Mouse (Mus musculus) C2C12 (cell line): Measurements from ENCODE around the gene Aff1. TPM values are rescaled to one million over a fixed set of nuclear protein-coding genes. Genes with fewer than 3 reads are reported as not detected.

Experiments used
- H3K27me3 ChIP-seq: one replicate; pipeline ENCODE4 v1.6.1; 2011; ENCODE audit not compliant: control insufficient read depth, insufficient read depth, insufficient read length
- H3K36me3 ChIP-seq: one replicate; pipeline ENCODE4 v1.6.1; 2011; ENCODE audit not compliant: control insufficient read depth, insufficient read depth
- H3K4me3 ChIP-seq: one replicate; pipeline ENCODE4 v1.5.1; 2011; ENCODE audit warnings: mild to moderate bottlenecking, control low read depth; ENCODE audit not compliant: poor library complexity, insufficient read depth, severe bottlenecking
- H3K79me2 ChIP-seq: one replicate; pipeline ENCODE4 v1.6.1; 2011; ENCODE audit not compliant: control insufficient read depth, insufficient read depth
- H3K79me3 ChIP-seq: one replicate; pipeline ENCODE4 v1.6.1; 2011; ENCODE audit warnings: low read depth, control low read depth
- H3ac ChIP-seq: one replicate; pipeline ENCODE3; 2011; ENCODE audit warnings: low read depth; ENCODE audit not compliant: control insufficient read depth, insufficient read length
- CEBPB ChIP-seq: IDR thresholded peaks from one replicate; pipeline ENCODE4 v1.6.1; 2011; ENCODE audit warnings: low read depth, mild to moderate bottlenecking, control low read depth, moderate library complexity
- CTCF ChIP-seq: IDR thresholded peaks from one replicate; pipeline ENCODE4 v1.5.1; 2011; ENCODE audit not compliant: control insufficient read depth, insufficient read depth, insufficient read length
- FOSL1 ChIP-seq: IDR thresholded peaks from one replicate; pipeline ENCODE4 v1.8.0; 2011; ENCODE audit warnings: mild to moderate bottlenecking, low read length; ENCODE audit not compliant: poor library complexity, insufficient read depth, severe bottlenecking
- MAX ChIP-seq: IDR thresholded peaks from one replicate; pipeline ENCODE4 v1.6.1; 2011; ENCODE audit warnings: mild to moderate bottlenecking, control low read depth
- MYOD1 ChIP-seq: IDR thresholded peaks from one replicate; pipeline ENCODE4 v1.6.1; 2011; ENCODE audit warnings: low read depth; ENCODE audit not compliant: control insufficient read depth, insufficient read length
- MYOG ChIP-seq: IDR thresholded peaks from one replicate; pipeline ENCODE4 v1.6.1; 2011; ENCODE audit not compliant: control insufficient read depth, insufficient read length; ENCODE audit errors: extremely low read depth
- USF1 ChIP-seq: IDR thresholded peaks from one replicate; pipeline ENCODE4 v1.6.1; 2011; ENCODE audit warnings: low read depth, mild to moderate bottlenecking, control low read depth, moderate library complexity
- polyA plus RNA-seq: library from polyadenylated mRNA; unstranded; fragments of >200 nt; fragmentation: generic; extraction: Trizol; gene quantifications from one replicate; pipeline ENCODE4 v1.2.1, GENCODE M21; 2012; ENCODE audit warnings: missing spikeins

The Aff1 gene
- polyA plus RNA-seq, 1 experiment, result 10.0 TPM

- no peak overlapping the region for H3K4me3 ChIP-seq
- no peaks in the 10 kb centered on the region for H3K27me3 ChIP-seq
- peaks cover 8% of the 10 kb centered on the region for H3K79me3 ChIP-seq
- H3ac ChIP-seq, result no peak overlapping the region
- peaks cover 63% of the 10 kb centered on the region for H3K36me3 ChIP-seq
- H3K79me2 ChIP-seq, result peaks cover 72% of the 10 kb centered on the region
- TF ChIP-seq USF1, result no peak
- TF ChIP-seq CEBPB, result no peak
- TF ChIP-seq FOSL1, result no peak
- no peak for TF ChIP-seq MAX
- no peak for TF ChIP-seq MYOD1
- no peak for TF ChIP-seq CTCF
- no peak for TF ChIP-seq MYOG
Observed at GRCm38 (mm10) chr5:103788476-103788875, 96.3 kb downstream of the Aff1 start.

DNA sequence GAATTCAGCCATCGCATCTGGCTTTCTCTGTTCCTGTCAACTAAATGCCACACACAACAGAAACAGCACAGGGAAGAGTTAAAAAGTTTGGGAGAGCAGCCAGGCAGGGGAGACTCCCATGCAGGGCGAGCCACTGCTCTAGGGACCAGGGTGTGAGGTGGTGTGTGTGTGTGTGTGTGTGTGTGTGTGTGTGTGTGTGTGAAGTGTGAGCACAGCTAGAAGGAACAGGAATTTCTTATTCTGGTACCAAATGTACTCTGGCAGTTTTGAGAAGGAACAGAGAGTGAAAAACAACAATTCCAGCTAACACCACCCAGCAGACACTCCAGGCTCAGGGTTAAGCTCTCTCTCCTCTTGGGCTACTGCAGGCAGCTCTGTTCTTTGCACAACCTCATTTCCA lies 96.8 kb downstream of the Aff1 start:
- no peaks in the 10 kb centered on the region for H3K27me3 ChIP-seq
- H3K36me3 ChIP-seq, result peaks cover 62% of the 10 kb centered on the region
- peaks cover 11% of the 10 kb centered on the region for H3K79me3 ChIP-seq
- no peak overlapping the region for H3ac ChIP-seq
- no peak overlapping the region for H3K4me3 ChIP-seq
- no peak for TF ChIP-seq FOSL1
- no peak for TF ChIP-seq MYOD1
- no peak for TF ChIP-seq CEBPB
- peaks cover 72% of the 10 kb centered on the region for H3K79me2 ChIP-seq

DNA sequence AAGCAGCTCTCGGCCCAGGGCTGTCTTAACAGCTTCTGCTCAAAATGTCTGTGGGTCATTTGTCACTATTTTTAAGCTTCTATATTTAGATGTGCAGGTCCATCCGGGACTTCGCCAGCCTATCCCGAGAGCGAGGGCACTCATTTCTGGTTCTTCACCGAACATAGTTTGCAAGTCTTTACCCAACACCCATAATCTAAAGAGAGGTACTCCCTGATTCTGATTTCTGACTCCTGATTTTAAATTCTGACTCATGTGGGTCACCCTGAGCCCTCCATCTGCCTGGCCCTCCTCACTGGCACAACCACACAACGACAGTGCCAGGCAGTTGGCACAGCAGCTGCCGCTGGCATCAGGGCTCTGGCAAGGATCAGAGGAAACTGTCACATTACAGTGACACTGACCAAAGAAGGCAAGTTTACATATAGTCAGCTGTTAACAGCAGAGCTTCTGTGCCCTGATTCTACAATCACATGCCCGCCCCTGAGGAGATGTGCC lies 97.5 kb downstream of the Aff1 start:
- TF ChIP-seq CEBPB (no peak), MYOG (no peak), FOSL1 (no peak), MAX (no peak), CTCF (no peak), USF1 (no peak), MYOD1 (no peak)
- H3K27me3 ChIP-seq, result no peaks in the 10 kb centered on the region
- H3ac ChIP-seq, result no peak overlapping the region
- H3K79me2 ChIP-seq, result peaks cover 70% of the 10 kb centered on the region
- peaks cover 11% of the 10 kb centered on the region for H3K79me3 ChIP-seq
- peaks cover 57% of the 10 kb centered on the region for H3K36me3 ChIP-seq
- no peak overlapping the region for H3K4me3 ChIP-seq

- H3K36me3 ChIP-seq, result peaks cover 48% of the 10 kb centered on the region
- no peak overlapping the region for H3K4me3 ChIP-seq
- H3K79me2 ChIP-seq, result peaks cover 79% of the 10 kb centered on the region
- H3ac ChIP-seq, result no peak overlapping the region
- H3K27me3 ChIP-seq, result no peaks in the 10 kb centered on the region
- peaks cover 20% of the 10 kb centered on the region for H3K79me3 ChIP-seq
- TF ChIP-seq CEBPB, result no peak
Observed at GRCm38 (mm10) chr5:103791741-103792140, 99.6 kb downstream of the Aff1 start.

DNA sequence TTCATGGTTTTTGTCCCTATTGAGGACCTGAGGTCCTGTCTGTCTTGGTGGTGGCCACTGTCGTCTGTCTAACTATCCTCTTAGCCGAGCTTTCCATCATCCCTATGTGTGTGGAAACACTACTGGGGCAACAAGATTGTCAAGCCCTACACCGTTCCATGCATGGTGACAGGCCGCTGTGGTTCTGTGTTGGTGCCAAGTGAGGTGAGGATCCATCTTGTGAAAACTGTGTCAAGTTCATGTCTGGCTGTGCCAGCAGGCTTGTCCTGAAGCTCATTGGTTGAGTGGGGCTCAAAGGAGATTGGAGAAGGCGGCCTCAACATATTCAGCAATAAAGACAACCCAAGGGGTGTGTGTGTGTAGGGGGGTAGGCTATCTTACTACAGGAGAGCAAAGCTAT lies 102.9 kb downstream of the Aff1 start:
- H3ac ChIP-seq, result no peak overlapping the region
- TF ChIP-seq CEBPB (no peak), USF1 (no peak), MYOG (no peak), CTCF (no peak), FOSL1 (no peak), MYOD1 (no peak), MAX (no peak)
- peaks cover 83% of the 10 kb centered on the region for H3K79me2 ChIP-seq
- H3K79me3 ChIP-seq, result peaks cover 20% of the 10 kb centered on the region
- no peak overlapping the region for H3K4me3 ChIP-seq
- no peaks in the 10 kb centered on the region for H3K27me3 ChIP-seq
- H3K36me3 ChIP-seq, result peaks cover 36% of the 10 kb centered on the region

DNA sequence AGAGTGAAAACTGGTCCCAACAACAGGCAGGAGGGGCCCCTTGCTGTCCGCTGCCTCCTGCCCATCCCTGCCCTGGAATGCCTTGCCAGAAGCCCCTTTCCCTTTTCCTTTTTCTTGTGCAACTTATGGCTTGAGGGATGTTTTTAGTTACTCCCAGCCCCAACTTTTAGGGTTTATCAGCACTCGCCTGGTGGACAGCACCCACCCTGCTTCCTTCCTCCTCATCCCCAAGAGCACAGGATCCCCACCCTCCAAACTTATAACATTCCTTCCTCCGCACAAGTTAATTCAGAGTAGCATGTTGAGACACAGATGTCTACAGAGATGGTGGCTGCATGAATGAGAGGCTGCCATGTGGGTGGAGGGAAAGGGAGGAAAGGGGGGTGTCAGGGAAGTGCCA lies 103.9 kb downstream of the Aff1 start:
- H3K4me3 ChIP-seq, result no peak overlapping the region
- peaks cover 86% of the 10 kb centered on the region for H3K79me2 ChIP-seq
- H3ac ChIP-seq, result no peak overlapping the region
- H3K79me3 ChIP-seq, result peaks cover 20% of the 10 kb centered on the region
- H3K36me3 ChIP-seq, result peaks cover 42% of the 10 kb centered on the region
- H3K27me3 ChIP-seq, result no peaks in the 10 kb centered on the region
- TF ChIP-seq CEBPB (no peak), MYOG (no peak), MAX (no peak), MYOD1 (no peak), CTCF (no peak), USF1 (no peak), FOSL1 (no peak)
